Mouse (Mus musculus) liver, embryonic 14.5 days (tissue): ENCODE data around the gene Snx10. TPM values are rescaled to one million over a fixed set of nuclear protein-coding genes. Genes with fewer than 3 reads are reported as not detected.

Experiments
- ATAC-seq: fragments of 200-750 bp; cut with Nextera tagmentation; 2 replicates; pipeline ENCODE4 v1.8.0; 2017; ENCODE audit warnings: moderate number of reproducible peaks, mild to moderate bottlenecking, moderate library complexity; ENCODE audit not compliant: insufficient read depth
- DNase-seq, 3 experiments: peaks; one replicate each; pipeline ENCODE4 v3.0.0-alpha.2; 2012 to 2013; ENCODE audit warnings: low read depth in 3 of 3, low spot score in 3 of 3
- H3K27ac ChIP-seq: fragments of 300-500 bp; sonication (generic); 2 replicates; pipeline ENCODE4 v1.5.1; 2014; ENCODE audit warnings: moderate library complexity, mild to moderate bottlenecking, control low read depth, inconsistent platforms
- H3K27me3 ChIP-seq: fragments of 300-500 bp; sonication (generic); 2 replicates; pipeline ENCODE4 v1.6.1; 2014; ENCODE audit warnings: mild to moderate bottlenecking, low read length, moderate library complexity; ENCODE audit not compliant: control insufficient read depth, insufficient read depth
- H3K36me3 ChIP-seq: fragments of 300-500 bp; sonication (generic); replicated peaks from 2 replicates; pipeline ENCODE4 v1.6.1; 2014; ENCODE audit warnings: low read depth; ENCODE audit not compliant: control insufficient read depth, insufficient read depth
- H3K4me1 ChIP-seq, 2 experiments: fragments of 200-500 bp in 1 of 2; fragments of 300-500 bp in 1 of 2; sonication (generic) in 1 of 2; replicated peaks; 2 replicates each; pipeline ENCODE4 v1.6.1; 2012 to 2014; ENCODE audit warnings: antibody characterized with exemption in 1 of 2, inconsistent platforms in 1 of 2, low read length in 1 of 2; ENCODE audit not compliant: control insufficient read depth in 2 of 2, insufficient read depth in 2 of 2
- H3K4me2 ChIP-seq: fragments of 300-500 bp; sonication (generic); 2 replicates; pipeline ENCODE4 v1.6.1; 2014; ENCODE audit warnings: low read depth, mild to moderate bottlenecking, control low read depth, moderate library complexity
- H3K4me3 ChIP-seq, 2 experiments: fragments of 200-500 bp in 1 of 2; fragments of 300-500 bp in 1 of 2; sonication (generic) in 1 of 2; 2 replicates each; pipeline ENCODE4 v1.5.1; 2012 to 2014; ENCODE audit warnings: low read depth in 2 of 2, low read length in 2 of 2, mild to moderate bottlenecking in 2 of 2, control low read depth in 1 of 2, inconsistent platforms in 1 of 2, moderate library complexity in 1 of 2; ENCODE audit not compliant: insufficient read depth in 1 of 2
- H3K9ac ChIP-seq: fragments of 300-500 bp; sonication (generic); replicated peaks from 2 replicates; pipeline ENCODE4 v1.6.1; 2014; ENCODE audit warnings: mild to moderate bottlenecking, control low read depth, moderate library complexity
- H3K9me3 ChIP-seq: fragments of 300-500 bp; sonication (generic); 2 replicates; pipeline ENCODE4 v1.6.1; 2016; ENCODE audit warnings: low read length, mixed read lengths; ENCODE audit not compliant: control insufficient read depth
- CTCF ChIP-seq: IDR thresholded peaks from 2 replicates; pipeline ENCODE4 v1.5.1; 2016; ENCODE audit warnings: antibody characterized with exemption, low read depth, control low read depth
- EP300 ChIP-seq: IDR thresholded peaks from 2 replicates; pipeline ENCODE4 v1.6.1; 2016; ENCODE audit warnings: antibody characterized with exemption, low read depth
- WGBS: fragments of 180-500 bp; shearing (Covaris S2); extraction: QIAGEN DNeasy Blood & Tissue Kit; methylation state at CpG from one replicate; pipeline ENCODE4 v1.1.7; 2014; ENCODE audit not compliant: insufficient replicate concordance; 5-methylcytosine and 5-hydroxymethylcytosine counted together
- microRNA-seq: library from miRNA; unstranded; fragments of <30 nt; microRNA quantifications from one replicate; pipeline ENCODE4, GENCODE M21; 2016
- polyA plus RNA-seq, 2 experiments: library from polyadenylated mRNA; depleted of rRNA in 1 of 2; stranded (reverse) in 1 of 2; unstranded in 1 of 2; fragments of >200 nt; fragmentation: Nextera tagmentation in 1 of 2; extraction: Ambion mirVana in 1 of 2; gene quantifications; 2 replicates each; pipeline versions ENCODE4 v1.2.1 to v1.2.3; 2012 to 2014

The Snx10 gene
- polyA plus RNA-seq, 2 experiments, result 2.0 to 6.7 TPM

- Histone ChIP-seq H3K4me2 (peak overlapping the region; percentile 47), H3K36me3 (no peaks in the 10 kb centered on the region), H3K27me3 (no peaks in the 10 kb centered on the region), H3K9me3 (no peaks in the 10 kb centered on the region), H3K4me1 (peaks cover 14 to 46% of the 10 kb centered on the region in 2 experiments), H3K4me3 (no peak overlapping the region), H3K9ac (0 out of 2 replicates have a peak overlapping the region, but pooled peaks have one; percentile 23), H3K27ac (peak overlapping the region; percentile 29)
- ATAC-seq (peak; percentile 77), DNase-seq (no peak)
- TF ChIP-seq EP300 (no peak; the same call in 1 of the 2 replicates), CTCF (no peak)
- 28% methylated on average over 4 of the region's 4 CpGs for WGBS
These were observed 109.4 kb downstream of the Snx10 start for GRCm38 (mm10) chr6:51632928-51633662.

GRCm38 (mm10) chr6:51633663-51634362 is 110.1 kb downstream of the Snx10 start:
- WGBS, result 5% methylated on average over 8 of the region's 8 CpGs
- Histone ChIP-seq H3K27me3 (no peaks in the 10 kb centered on the region), H3K9ac (peak overlapping the region; percentile 16), H3K9me3 (no peaks in the 10 kb centered on the region), H3K4me3 (no peak overlapping the region), H3K27ac (peak overlapping the region; percentile 33), H3K4me1 (peaks cover 14 to 46% of the 10 kb centered on the region in 2 experiments), H3K4me2 (peak overlapping the region; percentile 47), H3K36me3 (no peaks in the 10 kb centered on the region)
- TF ChIP-seq CTCF (no peak), EP300 (peak; percentile 56; the same call in 1 of the 2 replicates)
- ATAC-seq (peak; percentile 90), DNase-seq (peak; percentile 40 to 43 (median 43))

GRCm38 (mm10) chr6:51636019-51636568 is 112.4 kb downstream of the Snx10 start:
- DNase-seq (no peak), ATAC-seq (no peak)
- no peaks in the 10 kb centered on the region for H3K9me3 ChIP-seq
- no peak overlapping the region for H3K27ac ChIP-seq
- H3K4me2 ChIP-seq, result peak overlapping the region; percentile 29
- no peaks in the 10 kb centered on the region for H3K36me3 ChIP-seq
- 7% methylated on average over 11 of the region's 11 CpGs for WGBS
- peaks cover 14 to 42% of the 10 kb centered on the region in 2 experiments for H3K4me1 ChIP-seq
- no peaks in the 10 kb centered on the region for H3K27me3 ChIP-seq
- no peak overlapping the region for H3K4me3 ChIP-seq
- H3K9ac ChIP-seq, result no peak overlapping the region
- TF ChIP-seq CTCF (no peak), EP300 (no peak)

Small RNA genes within 50 kb of the gene (microRNA-seq; reads per million reads assigned to microRNA genes)
- not detected for gene Gm22914

Other genes with a start within 250 kb of the Snx10 start
- gene Nfe2l3, start 91.2 kb upstream of the Snx10 start, polyA plus RNA-seq (2012; rRNA removed), result 0.11 and 0.13 TPM in 2 replicates
- gene Nfe2l3, start 91.2 kb upstream of the Snx10 start, polyA plus RNA-seq (2014; fragmentation: Nextera tagmentation; extraction: Ambion mirVana), result 0.10 and 0.20 TPM in 2 replicates
- gene Hnrnpa2b1, start 54.0 kb upstream of the Snx10 start, polyA plus RNA-seq (2012; rRNA removed), result 353 and 684 TPM in 2 replicates
- gene Hnrnpa2b1, start 54.0 kb upstream of the Snx10 start, polyA plus RNA-seq (2014; fragmentation: Nextera tagmentation; extraction: Ambion mirVana), result 462 and 503 TPM in 2 replicates
- gene Cbx3, start 53.5 kb upstream of the Snx10 start, polyA plus RNA-seq (2012; rRNA removed), result 25.8 and 50.6 TPM in 2 replicates
- gene Cbx3, start 53.5 kb upstream of the Snx10 start, polyA plus RNA-seq (2014; fragmentation: Nextera tagmentation; extraction: Ambion mirVana), result 264 and 269 TPM in 2 replicates